Comparison of ENCODE assay signal across 9 mouse cellular contexts in genomic region chr16:17496499-17497305, GRCm38 (mm10). TPM values are rescaled to one million over a fixed set of nuclear protein-coding genes. Genes with fewer than 3 reads are reported as not detected.
DNase-seq lines count a peak whose midpoint lies in the region; ATAC-seq and TF ChIP-seq lines count a peak whose summit lies in the region.
"Had no signal": no experiment of that assay in that cellular context is flagged by ENCODE, and none has a peak within 500 bp of the region (broad histone marks: within the 10 kb centered on the region; RNA-seq: fewer than 3 reads in every experiment).

No protein-coding gene starts in this region.

- peak overlapping the region; percentile 34; the same call in 1 of the 2 replicates for H3K27ac ChIP-seq in heart, embryonic 13.5 days (replicated peaks)
- H3K27ac ChIP-seq in forebrain, embryonic 16.5 days (ENCODE audit: low read length), result peak overlapping the region; percentile 62
- no peak overlapping the region; the same call in 1 of the 2 replicates for H3K27ac ChIP-seq in kidney, embryonic 15.5 days
- H3K27ac ChIP-seq in limb, embryonic 14.5 days (replicated peaks; ENCODE audit: low read depth, low read length), result 0 out of 2 replicates have a peak overlapping the region, but pooled peaks have one; percentile 10
- no peak overlapping the region for H3K27ac ChIP-seq in stomach, embryonic 16.5 days (ENCODE audit: low read length)

- no peak overlapping the region for H3K4me2 ChIP-seq in heart, embryonic 13.5 days
- no peak overlapping the region; the same call in 1 of the 2 replicates for H3K4me2 ChIP-seq in forebrain, embryonic 16.5 days (ENCODE audit: low read length)
- no peak overlapping the region for H3K4me2 ChIP-seq in kidney, embryonic 15.5 days
- no peak overlapping the region for H3K4me2 ChIP-seq in limb, embryonic 14.5 days (replicated peaks; ENCODE audit: low read depth, low read length, severe bottlenecking)
- H3K4me2 ChIP-seq in stomach, embryonic 16.5 days (ENCODE audit: low read depth, low read length), result no peak overlapping the region

- peaks cover 14% of the 10 kb centered on the region for H3K27me3 ChIP-seq in heart, embryonic 13.5 days (replicated peaks)
- no peaks in the 10 kb centered on the region for H3K27me3 ChIP-seq in forebrain, embryonic 16.5 days (replicated peaks; ENCODE audit: control insufficient read depth, insufficient read depth, low read length)
- H3K27me3 ChIP-seq in kidney, embryonic 15.5 days, result peaks cover 4% of the 10 kb centered on the region; the same call in 1 of the 2 replicates
- no peaks in the 10 kb centered on the region for H3K27me3 ChIP-seq in limb, embryonic 14.5 days (ENCODE audit: control insufficient read depth, insufficient read depth, low read length)
- H3K27me3 ChIP-seq in stomach, embryonic 16.5 days (ENCODE audit: control insufficient read depth, insufficient read depth, low read length), result no peaks in the 10 kb centered on the region

- H3K4me3 ChIP-seq in heart, embryonic 13.5 days, result no peak overlapping the region
- no peak overlapping the region for H3K4me3 ChIP-seq in forebrain, embryonic 16.5 days (replicated peaks; ENCODE audit: low read length)
- no peak overlapping the region for H3K4me3 ChIP-seq in kidney, embryonic 15.5 days (replicated peaks)
- H3K4me3 ChIP-seq in limb, embryonic 14.5 days (replicated peaks; ENCODE audit: low read length), result no peak overlapping the region
- H3K4me3 ChIP-seq in stomach, embryonic 16.5 days (replicated peaks; ENCODE audit: low read length), result no peak overlapping the region

- no peaks in the 10 kb centered on the region for H3K36me3 ChIP-seq in heart, embryonic 13.5 days
- H3K36me3 ChIP-seq in forebrain, embryonic 16.5 days (ENCODE audit: control insufficient read depth, insufficient read depth), result no peaks in the 10 kb centered on the region
- H3K36me3 ChIP-seq in kidney, embryonic 15.5 days, result no peaks in the 10 kb centered on the region
- H3K36me3 ChIP-seq in limb, embryonic 14.5 days (ENCODE audit: control insufficient read depth, insufficient read depth, low read length), result no peaks in the 10 kb centered on the region
- no peaks in the 10 kb centered on the region for H3K36me3 ChIP-seq in stomach, embryonic 16.5 days (ENCODE audit: control insufficient read depth, insufficient read depth, low read length)

- H3K4me1 ChIP-seq in heart, embryonic 13.5 days, result peaks cover 15% of the 10 kb centered on the region
- peaks cover 15% of the 10 kb centered on the region for H3K4me1 ChIP-seq in forebrain, embryonic 16.5 days (replicated peaks; ENCODE audit: control insufficient read depth, insufficient read depth, low read length)
- H3K4me1 ChIP-seq in kidney, embryonic 15.5 days, result peaks cover 12% of the 10 kb centered on the region
- peaks cover 4% of the 10 kb centered on the region; the same call in 1 of the 2 replicates for H3K4me1 ChIP-seq in limb, embryonic 14.5 days (ENCODE audit: control insufficient read depth, insufficient read depth, low read length)
- no peaks in the 10 kb centered on the region for H3K4me1 ChIP-seq in stomach, embryonic 16.5 days (ENCODE audit: control insufficient read depth, insufficient read depth, low read length)

- intact Hi-C loops in heart, postnatal 25 days (cut with DNase I), result no loop called here

- no peaks in the 10 kb centered on the region for H3K9me3 ChIP-seq in heart, embryonic 13.5 days
- no peaks in the 10 kb centered on the region for H3K9me3 ChIP-seq in forebrain, embryonic 16.5 days (ENCODE audit: control insufficient read depth, low read length)
- no peaks in the 10 kb centered on the region for H3K9me3 ChIP-seq in kidney, embryonic 15.5 days (replicated peaks)
- no peaks in the 10 kb centered on the region for H3K9me3 ChIP-seq in limb, embryonic 14.5 days (ENCODE audit: control insufficient read depth, low read length)
- H3K9me3 ChIP-seq in stomach, embryonic 16.5 days (replicated peaks; ENCODE audit: control insufficient read depth, low read length), result no peaks in the 10 kb centered on the region

- no peak for TF ChIP-seq POLR2A in limb, embryonic 14.5 days (IDR thresholded peaks at IDR 0.05; ENCODE audit: borderline replicate concordance, extremely low read depth, insufficient read depth, insufficient read length)

- DNase-seq in heart, postnatal 25 days (ENCODE audit: low spot score), result no peak
- DNase-seq in adrenal gland, postnatal 25 days, result peak; percentile 61
- peak; percentile 75 for DNase-seq in limb, embryonic 14.5 days (ENCODE audit: low spot score)
- DNase-seq in thymus, postnatal 14 days, result no peak

- WGBS in heart, embryonic 13.5 days, result 47% methylated on average over 2 of the region's 2 CpGs
- 52% methylated on average over 2 of the region's 2 CpGs for WGBS in forebrain, embryonic 16.5 days
- 52% methylated on average over 2 of the region's 2 CpGs for WGBS in kidney, embryonic 15.5 days
- WGBS in limb, embryonic 14.5 days, result 45% methylated on average over 2 of the region's 2 CpGs
- WGBS in stomach, embryonic 16.5 days, result 59% methylated on average over 2 of the region's 2 CpGs

- no peak for ATAC-seq in heart, embryonic 13.5 days (ENCODE audit: extremely low read depth, insufficient number of reproducible peaks, low FRiP score, low TSS enrichment)
- peak; percentile 62 for ATAC-seq in forebrain, embryonic 16.5 days
- ATAC-seq in kidney, embryonic 15.5 days (replicated peaks; ENCODE audit: low FRiP score), result 0 out of 2 replicates have a peak, but pooled peaks have one; percentile 18
- no peak for ATAC-seq in limb, embryonic 14.5 days (ENCODE audit: low FRiP score, low read depth)
- ATAC-seq in stomach, embryonic 16.5 days (ENCODE audit: insufficient read depth, low FRiP score), result peak; percentile 44; the same call in 1 of the 2 replicates

- peak overlapping the region; percentile 41 for H3K9ac ChIP-seq in heart, embryonic 13.5 days
- H3K9ac ChIP-seq in forebrain, embryonic 16.5 days (replicated peaks; ENCODE audit: low read depth, low read length), result no peak overlapping the region; the same call in 1 of the 2 replicates
- H3K9ac ChIP-seq in kidney, embryonic 15.5 days, result no peak overlapping the region
- peak overlapping the region; percentile 38; the same call in 1 of the 2 replicates for H3K9ac ChIP-seq in limb, embryonic 14.5 days (ENCODE audit: low read depth, low read length, severe bottlenecking)
- 0 out of 2 replicates have a peak overlapping the region, but pooled peaks have one; percentile 4 for H3K9ac ChIP-seq in stomach, embryonic 16.5 days (ENCODE audit: low read length)

RNA-seq across cellular contexts. Expression of gene Aifm3, which starts 7.3 kb away (rescaled TPM):
- 0.88 and 1.0 TPM in 2 replicates for polyA plus RNA-seq in heart, embryonic 13.5 days (2015; fragmentation: Nextera tagmentation; extraction: Ambion mirVana)
- total RNA-seq in heart, postnatal 25 days (2021), result under 1 TPM in 1 of 2 experiments, not detected in 1; 0.28 TPM
- total RNA-seq in adrenal gland, postnatal 25 days (2021), result 9.8 and 10.2 TPM in 2 replicates
- polyA plus RNA-seq in forebrain, embryonic 16.5 days (2015; fragmentation: Nextera tagmentation; extraction: Ambion mirVana), result 9.5 and 12.6 TPM in 2 replicates
- 1.8 and 2.1 TPM in 2 replicates for polyA plus RNA-seq in kidney, embryonic 15.5 days (2015; fragmentation: Nextera tagmentation; extraction: Ambion mirVana)
- 0.85 and 1.3 TPM in 2 replicates for polyA plus RNA-seq in limb, embryonic 14.5 days (2012; rRNA removed)
- polyA plus RNA-seq in limb, embryonic 14.5 days (2014; fragmentation: Nextera tagmentation; extraction: Ambion mirVana), result 0.48 and 0.55 TPM in 2 replicates
- 2.1 and 3.1 TPM in 2 replicates for polyA plus RNA-seq in stomach, embryonic 16.5 days (2015; fragmentation: Nextera tagmentation; extraction: Ambion mirVana)
- total RNA-seq: neutrophil, adult 5-6 weeks had no signal

RNA-seq across cellular contexts. Expression of gene Lztr1, which starts 11.8 kb away (rescaled TPM):
- 49.9 and 55.7 TPM in 2 replicates for polyA plus RNA-seq in heart, embryonic 13.5 days (2015; fragmentation: Nextera tagmentation; extraction: Ambion mirVana)
- total RNA-seq in heart, postnatal 25 days (2021), result 10 to 100 TPM; 34.3 to 35.0 TPM
- 70.0 and 74.9 TPM in 2 replicates for total RNA-seq in adrenal gland, postnatal 25 days (2021)
- 130 and 150 TPM in 2 replicates for polyA plus RNA-seq in forebrain, embryonic 16.5 days (2015; fragmentation: Nextera tagmentation; extraction: Ambion mirVana)
- polyA plus RNA-seq in kidney, embryonic 15.5 days (2015; fragmentation: Nextera tagmentation; extraction: Ambion mirVana), result 83.3 and 96.0 TPM in 2 replicates
- 246 and 336 TPM in 2 replicates for polyA plus RNA-seq in limb, embryonic 14.5 days (2012; rRNA removed)
- polyA plus RNA-seq in limb, embryonic 14.5 days (2014; fragmentation: Nextera tagmentation; extraction: Ambion mirVana), result 82.6 and 87.6 TPM in 2 replicates
- 89.4 and 90.8 TPM in 2 replicates for polyA plus RNA-seq in stomach, embryonic 16.5 days (2015; fragmentation: Nextera tagmentation; extraction: Ambion mirVana)

RNA-seq across cellular contexts. Expression of gene Thap7, which starts 34.2 kb away (rescaled TPM):
- 31.7 and 35.4 TPM in 2 replicates for polyA plus RNA-seq in heart, embryonic 13.5 days (2015; fragmentation: Nextera tagmentation; extraction: Ambion mirVana)
- total RNA-seq in heart, postnatal 25 days (2021), result 10 to 100 TPM; 13.1 to 14.7 TPM
- total RNA-seq in adrenal gland, postnatal 25 days (2021), result 40.7 and 44.1 TPM in 2 replicates
- 66.3 and 66.5 TPM in 2 replicates for polyA plus RNA-seq in forebrain, embryonic 16.5 days (2015; fragmentation: Nextera tagmentation; extraction: Ambion mirVana)
- 51.9 and 55.2 TPM in 2 replicates for polyA plus RNA-seq in kidney, embryonic 15.5 days (2015; fragmentation: Nextera tagmentation; extraction: Ambion mirVana)
- polyA plus RNA-seq in limb, embryonic 14.5 days (2012; rRNA removed), result 91.9 and 104 TPM in 2 replicates
- 60.0 and 63.2 TPM in 2 replicates for polyA plus RNA-seq in limb, embryonic 14.5 days (2014; fragmentation: Nextera tagmentation; extraction: Ambion mirVana)
- 56.8 and 61.1 TPM in 2 replicates for polyA plus RNA-seq in stomach, embryonic 16.5 days (2015; fragmentation: Nextera tagmentation; extraction: Ambion mirVana)

RNA-seq across cellular contexts. Expression of gene Crkl, which starts 44.9 kb away (rescaled TPM):
- polyA plus RNA-seq in heart, embryonic 13.5 days (2015; fragmentation: Nextera tagmentation; extraction: Ambion mirVana), result 42.8 and 46.0 TPM in 2 replicates
- 10 to 100 TPM; 25.3 to 29.3 TPM for total RNA-seq in heart, postnatal 25 days (2021)
- total RNA-seq in adrenal gland, postnatal 25 days (2021), result 30.2 and 33.7 TPM in 2 replicates
- polyA plus RNA-seq in forebrain, embryonic 16.5 days (2015; fragmentation: Nextera tagmentation; extraction: Ambion mirVana), result 104 and 122 TPM in 2 replicates
- 68.9 and 72.6 TPM in 2 replicates for polyA plus RNA-seq in kidney, embryonic 15.5 days (2015; fragmentation: Nextera tagmentation; extraction: Ambion mirVana)
- 36.6 and 65.3 TPM in 2 replicates for polyA plus RNA-seq in limb, embryonic 14.5 days (2012; rRNA removed)
- 62.9 and 70.7 TPM in 2 replicates for polyA plus RNA-seq in limb, embryonic 14.5 days (2014; fragmentation: Nextera tagmentation; extraction: Ambion mirVana)
- 51.2 and 53.1 TPM in 2 replicates for polyA plus RNA-seq in stomach, embryonic 16.5 days (2015; fragmentation: Nextera tagmentation; extraction: Ambion mirVana)

Comparison
In these comparisons a context has a peak if more than half of its experiments do, and no peak if none do; other contexts are left out.
1. ATAC-seq: peak in forebrain, embryonic 16.5 days (single experiment), kidney, embryonic 15.5 days (single experiment) and stomach, embryonic 16.5 days (single experiment); none in heart, embryonic 13.5 days (single experiment) and limb, embryonic 14.5 days (single experiment).
2. H3K27ac ChIP-seq: peak in heart, embryonic 13.5 days (single experiment), forebrain, embryonic 16.5 days (single experiment) and limb, embryonic 14.5 days (single experiment); none in kidney, embryonic 15.5 days (single experiment) and stomach, embryonic 16.5 days (single experiment).
3. H3K9ac ChIP-seq: peak in heart, embryonic 13.5 days (single experiment), limb, embryonic 14.5 days (single experiment) and stomach, embryonic 16.5 days (single experiment); none in forebrain, embryonic 16.5 days (single experiment) and kidney, embryonic 15.5 days (single experiment).
4. DNase-seq: peak in adrenal gland, postnatal 25 days (single experiment) and limb, embryonic 14.5 days (single experiment); none in heart, postnatal 25 days (single experiment) and thymus, postnatal 14 days (single experiment).